Mouse (Mus musculus): ENCODE measurements around the gene Mapre3. TPM values are rescaled to one million over a fixed set of nuclear protein-coding genes. Genes with fewer than 3 reads are reported as not detected.

The Mapre3 gene
- 15.1 and 20.0 TPM in 2 replicates for polyA plus RNA-seq (2015; fragmentation: Nextera tagmentation; extraction: Ambion mirVana)

- Histone ChIP-seq H3K27me3 (ENCODE audit: control insufficient read depth, insufficient read depth, low read length) (no peaks in the 10 kb centered on the region), H3K27ac (ENCODE audit: low read length) (no peak within 1 kb of the TSS), H3K4me1 (ENCODE audit: control insufficient read depth, insufficient read depth, low read length) (peaks cover 14% of the 10 kb centered on the region), H3K4me2 (ENCODE audit: low read depth, low read length) (peak within 1 kb of the TSS; percentile 79), H3K9me3 (replicated peaks; ENCODE audit: control insufficient read depth, low read length) (no peaks in the 10 kb centered on the region), H3K36me3 (ENCODE audit: control insufficient read depth, insufficient read depth, low read length) (no peaks in the 10 kb centered on the region), H3K4me3 (replicated peaks; ENCODE audit: low read length) (peak within 1 kb of the TSS; percentile 82), H3K9ac (ENCODE audit: low read length) (peak within 1 kb of the TSS; percentile 86)
- ATAC-seq (ENCODE audit: insufficient read depth, low FRiP score) = peak; percentile 94
- under 1% methylated on average over 56 of the region's 59 CpGs for WGBS
Observed at GRCm38 (mm10) chr5:30814424-30815119, at the start of gene Mapre3. TSS of gene Mapre3 (plus strand) at chr5:30814641.

DNA sequence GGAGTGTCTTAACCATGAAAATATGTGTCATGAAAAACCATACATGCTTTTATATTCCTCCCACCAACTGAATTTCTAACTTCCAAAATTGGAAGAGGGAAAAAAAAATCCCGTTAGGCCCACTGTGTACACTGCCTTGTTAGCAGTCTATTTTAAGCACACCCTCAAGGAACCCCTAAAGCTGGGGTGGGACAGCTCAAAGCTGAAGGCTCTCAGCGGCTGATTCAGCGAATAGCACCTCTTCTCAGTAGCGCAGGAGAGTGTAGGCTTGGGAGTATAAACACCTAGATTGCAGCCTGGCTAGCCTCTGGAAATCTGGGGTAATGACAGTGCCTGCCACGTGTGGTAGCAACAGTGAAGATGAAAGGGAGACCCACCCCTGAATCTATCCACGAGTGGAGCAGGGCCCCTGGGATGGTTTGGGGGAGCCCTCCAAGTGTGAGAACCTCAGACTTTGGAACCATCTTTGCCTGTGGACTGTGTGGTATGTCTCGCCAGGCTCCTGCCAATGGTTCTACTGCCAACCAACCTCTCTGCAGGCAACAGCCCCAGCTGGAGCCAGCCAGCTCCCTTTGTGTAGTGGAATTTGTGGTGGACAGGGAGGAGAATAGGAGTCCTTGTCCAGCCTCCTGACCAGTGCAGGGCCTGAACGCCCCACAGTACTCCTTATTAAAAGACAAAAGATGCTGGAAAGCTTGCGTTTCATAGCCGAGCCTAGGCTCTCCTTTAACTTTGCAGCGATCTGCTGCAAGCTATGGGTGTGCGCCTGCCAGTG is 48.7 kb upstream of the Mapre3 start:
- H3K27ac ChIP-seq (ENCODE audit: low read length) = no peak overlapping the region

GRCm38 (mm10) chr5:30768082-30768481 is 46.4 kb upstream of the Mapre3 start:
- WGBS = 63% methylated on average over 4 of the region's 4 CpGs
- peak; percentile 30; the same call in 1 of the 2 replicates for ATAC-seq (ENCODE audit: insufficient read depth, low FRiP score)
- Histone ChIP-seq H3K36me3 (ENCODE audit: control insufficient read depth, insufficient read depth, low read length) (no peaks in the 10 kb centered on the region), H3K27ac (ENCODE audit: low read length) (peak overlapping the region; percentile 11), H3K9ac (ENCODE audit: low read length) (peak overlapping the region; percentile 34; the same call in 1 of the 2 replicates), H3K4me3 (replicated peaks; ENCODE audit: low read length) (no peak overlapping the region), H3K9me3 (replicated peaks; ENCODE audit: control insufficient read depth, low read length) (no peaks in the 10 kb centered on the region), H3K4me1 (ENCODE audit: control insufficient read depth, insufficient read depth, low read length) (peaks cover 17% of the 10 kb centered on the region), H3K27me3 (ENCODE audit: control insufficient read depth, insufficient read depth, low read length) (no peaks in the 10 kb centered on the region), H3K4me2 (ENCODE audit: low read depth, low read length) (no peak overlapping the region)

More for the DNA sequence above, 48.7 kb upstream of the Mapre3 start:
- Histone ChIP-seq H3K36me3 (ENCODE audit: control insufficient read depth, insufficient read depth, low read length) (no peaks in the 10 kb centered on the region), H3K4me3 (replicated peaks; ENCODE audit: low read length) (no peak overlapping the region), H3K9me3 (replicated peaks; ENCODE audit: control insufficient read depth, low read length) (no peaks in the 10 kb centered on the region), H3K4me1 (ENCODE audit: control insufficient read depth, insufficient read depth, low read length) (peaks cover 17% of the 10 kb centered on the region), H3K4me2 (ENCODE audit: low read depth, low read length) (no peak overlapping the region), H3K9ac (ENCODE audit: low read length) (no peak overlapping the region), H3K27me3 (ENCODE audit: control insufficient read depth, insufficient read depth, low read length) (no peaks in the 10 kb centered on the region)
- WGBS = 77% methylated on average over 12 of the region's 12 CpGs
- ATAC-seq (ENCODE audit: insufficient read depth, low FRiP score) = no peak

- Histone ChIP-seq H3K9ac (ENCODE audit: low read length) (no peak overlapping the region), H3K4me1 (ENCODE audit: control insufficient read depth, insufficient read depth, low read length) (peaks cover 17% of the 10 kb centered on the region), H3K4me3 (replicated peaks; ENCODE audit: low read length) (no peak overlapping the region), H3K9me3 (replicated peaks; ENCODE audit: control insufficient read depth, low read length) (no peaks in the 10 kb centered on the region), H3K4me2 (ENCODE audit: low read depth, low read length) (peak overlapping the region; percentile 5; the same call in 1 of the 2 replicates), H3K27ac (ENCODE audit: low read length) (no peak overlapping the region; the same call in 1 of the 2 replicates), H3K36me3 (ENCODE audit: control insufficient read depth, insufficient read depth, low read length) (no peaks in the 10 kb centered on the region), H3K27me3 (ENCODE audit: control insufficient read depth, insufficient read depth, low read length) (no peaks in the 10 kb centered on the region)
- WGBS = 19% methylated on average over 9 of the region's 9 CpGs
- peak; percentile 72; the same call in 1 of the 2 replicates for ATAC-seq (ENCODE audit: insufficient read depth, low FRiP score)
Observed at GRCm38 (mm10) chr5:30768598-30768997, 45.8 kb upstream of the Mapre3 start.

GRCm38 (mm10) chr5:30769075-30769474 is 45.4 kb upstream of the Mapre3 start:
- Histone ChIP-seq H3K4me1 (ENCODE audit: control insufficient read depth, insufficient read depth, low read length) (peaks cover 17% of the 10 kb centered on the region), H3K4me3 (replicated peaks; ENCODE audit: low read length) (no peak overlapping the region), H3K27me3 (ENCODE audit: control insufficient read depth, insufficient read depth, low read length) (no peaks in the 10 kb centered on the region), H3K9me3 (replicated peaks; ENCODE audit: control insufficient read depth, low read length) (no peaks in the 10 kb centered on the region), H3K9ac (ENCODE audit: low read length) (no peak overlapping the region), H3K27ac (ENCODE audit: low read length) (no peak overlapping the region), H3K4me2 (ENCODE audit: low read depth, low read length) (no peak overlapping the region), H3K36me3 (ENCODE audit: control insufficient read depth, insufficient read depth, low read length) (no peaks in the 10 kb centered on the region)
- ATAC-seq (ENCODE audit: insufficient read depth, low FRiP score) = no peak
- WGBS = 70% methylated on average over 9 of the region's 9 CpGs

GRCm38 (mm10) chr5:30774601-30775371 is 39.7 kb upstream of the Mapre3 start:
- WGBS = 9% methylated on average over 20 of the region's 20 CpGs
- Histone ChIP-seq H3K4me3 (replicated peaks; ENCODE audit: low read length) (peak overlapping the region; percentile 26), H3K36me3 (ENCODE audit: control insufficient read depth, insufficient read depth, low read length) (no peaks in the 10 kb centered on the region), H3K9me3 (replicated peaks; ENCODE audit: control insufficient read depth, low read length) (no peaks in the 10 kb centered on the region), H3K9ac (ENCODE audit: low read length) (no peak overlapping the region), H3K4me1 (ENCODE audit: control insufficient read depth, insufficient read depth, low read length) (0 out of 2 replicates have a peak, but pooled peaks cover 5% of the 10 kb centered on the region), H3K27ac (ENCODE audit: low read length) (no peak overlapping the region), H3K27me3 (ENCODE audit: control insufficient read depth, insufficient read depth, low read length) (no peaks in the 10 kb centered on the region), H3K4me2 (ENCODE audit: low read depth, low read length) (peak overlapping the region; percentile 54)
- ATAC-seq (ENCODE audit: insufficient read depth, low FRiP score) = peak; percentile 91

- no peak overlapping the region for H3K4me3 ChIP-seq (replicated peaks; ENCODE audit: low read length)
- H3K4me2 ChIP-seq (ENCODE audit: low read depth, low read length) = no peak overlapping the region
- no peaks in the 10 kb centered on the region for H3K27me3 ChIP-seq (ENCODE audit: control insufficient read depth, insufficient read depth, low read length)
- 56% methylated on average over 9 of the region's 9 CpGs for WGBS
- no peak for ATAC-seq (ENCODE audit: insufficient read depth, low FRiP score)
- no peaks in the 10 kb centered on the region for H3K4me1 ChIP-seq (ENCODE audit: control insufficient read depth, insufficient read depth, low read length)
- H3K9ac ChIP-seq (ENCODE audit: low read length) = no peak overlapping the region
- no peaks in the 10 kb centered on the region for H3K9me3 ChIP-seq (replicated peaks; ENCODE audit: control insufficient read depth, low read length)
- H3K36me3 ChIP-seq (ENCODE audit: control insufficient read depth, insufficient read depth, low read length) = no peaks in the 10 kb centered on the region
- H3K27ac ChIP-seq (ENCODE audit: low read length) = no peak overlapping the region
Observed at GRCm38 (mm10) chr5:30780699-30781098, 33.7 kb upstream of the Mapre3 start.

DNA sequence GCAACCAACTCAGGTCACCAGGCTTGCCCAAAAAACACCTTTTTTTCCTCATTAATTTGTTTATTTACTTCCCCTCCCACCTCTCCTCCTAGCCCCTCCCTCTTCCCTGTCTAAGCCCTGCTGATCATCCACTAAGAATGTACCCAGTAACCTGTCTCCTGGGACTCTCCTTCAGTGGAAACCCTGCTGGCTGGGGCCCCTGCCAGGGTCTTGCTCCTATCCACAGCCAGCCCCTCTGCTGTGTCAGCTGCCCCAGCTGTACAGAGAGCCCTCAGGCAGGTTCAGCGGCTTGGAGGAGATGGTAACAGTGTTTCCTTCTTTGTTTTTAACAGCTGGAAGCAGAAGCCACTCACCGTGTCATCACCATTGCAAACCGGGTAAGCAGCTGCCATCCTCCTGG is 33.3 kb upstream of the Mapre3 start:
- H3K27me3 ChIP-seq (ENCODE audit: control insufficient read depth, insufficient read depth, low read length) = no peaks in the 10 kb centered on the region
- H3K36me3 ChIP-seq (ENCODE audit: control insufficient read depth, insufficient read depth, low read length) = no peaks in the 10 kb centered on the region
- no peaks in the 10 kb centered on the region for H3K9me3 ChIP-seq (replicated peaks; ENCODE audit: control insufficient read depth, low read length)
- 70% methylated on average over 3 of the region's 3 CpGs for WGBS
- no peak overlapping the region for H3K4me2 ChIP-seq (ENCODE audit: low read depth, low read length)
- H3K4me3 ChIP-seq (replicated peaks; ENCODE audit: low read length) = no peak overlapping the region
- H3K4me1 ChIP-seq (ENCODE audit: control insufficient read depth, insufficient read depth, low read length) = no peaks in the 10 kb centered on the region
- ATAC-seq (ENCODE audit: insufficient read depth, low FRiP score) = no peak
- H3K9ac ChIP-seq (ENCODE audit: low read length) = no peak overlapping the region
- no peak overlapping the region for H3K27ac ChIP-seq (ENCODE audit: low read length)
